Mouse (Mus musculus) limb, embryonic 14.5 days (tissue): ENCODE data around the gene Pced1b. TPM values are rescaled to one million over a fixed set of nuclear protein-coding genes. Genes with fewer than 3 reads are reported as not detected.

ENCODE experiments used
- ATAC-seq: fragments of 200-750 bp; cut with Nextera tagmentation; 2 replicates; pipeline ENCODE4 v1.8.0; 2017; ENCODE audit warnings: low read depth, moderate number of reproducible peaks, moderate TSS enrichment; ENCODE audit not compliant: low FRiP score
- DNase-seq: peaks from one replicate; pipeline ENCODE4 v3.0.0-alpha.2; 2015; ENCODE audit warnings: low spot score
- H3K27ac ChIP-seq: fragments of 300-500 bp; sonication (generic); replicated peaks from 2 replicates; pipeline ENCODE4 v1.5.1; 2014; ENCODE audit warnings: low read depth, mild to moderate bottlenecking, low read length, moderate library complexity, mixed read lengths
- H3K27me3 ChIP-seq: fragments of 300-500 bp; sonication (generic); 2 replicates; pipeline ENCODE4 v1.6.1; 2014; ENCODE audit warnings: low read length, mixed read lengths; ENCODE audit not compliant: control insufficient read depth, insufficient read depth
- H3K36me3 ChIP-seq: fragments of 300-500 bp; sonication (generic); 2 replicates; pipeline ENCODE4 v1.6.1; 2014; ENCODE audit warnings: mild to moderate bottlenecking, low read length, moderate library complexity, mixed read lengths; ENCODE audit not compliant: control insufficient read depth, insufficient read depth
- H3K4me1 ChIP-seq: fragments of 300-500 bp; sonication (generic); 2 replicates; pipeline ENCODE4 v1.6.1; 2014; ENCODE audit warnings: antibody characterized with exemption, low read length, mixed read lengths; ENCODE audit not compliant: control insufficient read depth, insufficient read depth
- H3K4me2 ChIP-seq: fragments of 300-500 bp; sonication (generic); replicated peaks from 2 replicates; pipeline ENCODE4 v1.6.1; 2014; ENCODE audit warnings: low read depth, mild to moderate bottlenecking, low read length, moderate library complexity; ENCODE audit not compliant: severe bottlenecking
- H3K4me3 ChIP-seq: fragments of 300-500 bp; sonication (generic); replicated peaks from 2 replicates; pipeline ENCODE4 v1.5.1; 2014; ENCODE audit warnings: low read length
- H3K9ac ChIP-seq: fragments of 300-500 bp; sonication (generic); 2 replicates; pipeline ENCODE4 v1.6.1; 2014; ENCODE audit warnings: mild to moderate bottlenecking, low read depth, low read length, moderate library complexity; ENCODE audit not compliant: severe bottlenecking
- H3K9me3 ChIP-seq: fragments of 300-500 bp; sonication (generic); 2 replicates; pipeline ENCODE4 v1.6.1; 2016; ENCODE audit warnings: low read length; ENCODE audit not compliant: control insufficient read depth
- POLR2A ChIP-seq: fragments of 200-500 bp; IDR thresholded peaks from 2 replicates; pipeline ENCODE4 v1.8.0; 2012; ENCODE audit warnings: inconsistent platforms, mild to moderate bottlenecking, moderate library complexity, borderline replicate concordance; ENCODE audit not compliant: insufficient read depth, insufficient read length; ENCODE audit errors: extremely low read depth
- WGBS: fragments of 180-500 bp; shearing (Covaris S2); extraction: QIAGEN DNeasy Blood & Tissue Kit; methylation state at CpG from one replicate; pipeline ENCODE4 v1.1.7; 2014; 5-methylcytosine and 5-hydroxymethylcytosine counted together
- polyA plus RNA-seq, 2 experiments: library from polyadenylated mRNA; depleted of rRNA in 1 of 2; stranded (reverse) in 1 of 2; unstranded in 1 of 2; fragments of >200 nt; fragmentation: Nextera tagmentation in 1 of 2; extraction: Ambion mirVana in 1 of 2; gene quantifications; 2 replicates each; pipeline versions ENCODE4 v1.2.1 to v1.2.3; 2012 to 2014

The Pced1b gene
- polyA plus RNA-seq, 2 experiments: 3.8 to 7.9 TPM

DNA sequence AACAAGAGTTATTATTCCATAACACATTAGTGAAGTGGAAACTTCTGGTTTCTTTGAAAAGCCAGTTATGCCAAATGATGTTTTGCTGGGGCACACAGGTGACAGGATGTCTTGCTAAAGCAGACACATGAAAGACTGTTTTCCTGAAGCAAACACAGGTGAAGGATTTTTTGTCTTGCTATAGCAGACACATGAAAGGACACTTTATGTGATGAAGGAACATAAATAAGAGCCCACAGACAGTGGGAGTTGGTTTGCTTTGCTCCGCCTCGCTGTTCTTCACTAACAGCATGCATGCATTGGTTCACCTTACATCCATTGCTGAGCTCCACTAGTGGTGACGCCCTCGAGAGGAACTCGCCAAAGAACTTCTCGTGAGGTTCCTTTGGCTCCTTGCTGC, 154.0 kb downstream of the Pced1b start:
- no peaks in the 10 kb centered on the region for H3K9me3 ChIP-seq
- H3K27me3 ChIP-seq: no peaks in the 10 kb centered on the region
- no peak overlapping the region for H3K27ac ChIP-seq
- no peak overlapping the region for H3K4me2 ChIP-seq
- H3K36me3 ChIP-seq: no peaks in the 10 kb centered on the region
- WGBS: 83% methylated on average over 6 of the region's 6 CpGs
- no peaks in the 10 kb centered on the region for H3K4me1 ChIP-seq
- H3K4me3 ChIP-seq: no peak overlapping the region
- ATAC-seq (no peak), DNase-seq (no peak)
- no peak overlapping the region for H3K9ac ChIP-seq
- TF ChIP-seq POLR2A: no peak

DNA sequence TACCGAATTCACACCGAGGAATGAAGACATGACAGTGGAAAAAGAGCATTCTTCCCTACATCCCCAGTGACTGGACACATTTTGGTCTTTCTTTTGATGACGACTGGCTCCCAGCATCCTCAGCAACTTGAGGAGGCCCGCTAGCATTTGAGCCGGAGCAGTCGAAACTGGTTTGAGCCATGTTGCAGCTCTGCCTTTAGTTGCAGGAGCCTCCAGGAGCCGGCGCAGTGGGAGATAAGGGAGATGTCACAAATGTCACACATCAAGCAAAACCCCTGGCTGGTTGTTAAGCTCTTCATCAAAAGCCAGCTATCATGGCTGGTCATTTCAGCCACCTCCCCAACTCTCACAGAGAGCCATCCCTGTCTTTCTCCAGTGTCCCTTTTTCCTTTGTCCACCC, 157.6 kb downstream of the Pced1b start:
- DNase-seq (no peak), ATAC-seq (no peak)
- WGBS: 85% methylated on average over 8 of the region's 8 CpGs
- Histone ChIP-seq H3K4me3 (no peak overlapping the region), H3K4me2 (no peak overlapping the region), H3K4me1 (no peaks in the 10 kb centered on the region), H3K27me3 (no peaks in the 10 kb centered on the region), H3K36me3 (no peaks in the 10 kb centered on the region), H3K27ac (no peak overlapping the region), H3K9me3 (no peaks in the 10 kb centered on the region), H3K9ac (no peak overlapping the region)
- no peak for TF ChIP-seq POLR2A

DNA sequence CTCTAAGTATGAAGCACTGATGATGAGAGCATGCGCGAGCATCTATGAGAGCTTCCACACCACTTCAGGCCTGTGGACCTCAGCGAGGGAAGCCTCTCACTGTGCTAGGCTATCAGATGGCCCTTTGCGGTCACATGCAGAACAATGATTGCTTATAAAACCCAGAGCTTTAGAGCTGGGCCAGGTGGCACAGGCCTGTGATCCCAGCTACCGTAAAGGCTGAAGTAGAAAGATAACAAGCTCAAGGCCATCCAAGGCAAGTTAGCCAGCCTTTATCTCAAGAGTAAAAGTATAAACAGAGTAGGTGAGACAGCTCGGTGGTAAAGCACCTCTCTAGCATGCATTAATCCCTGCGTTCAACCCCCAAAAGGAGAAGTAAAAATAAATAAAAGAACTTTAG, 158.1 kb downstream of the Pced1b start:
- no peak overlapping the region for H3K4me2 ChIP-seq
- no peak overlapping the region for H3K27ac ChIP-seq
- no peak overlapping the region for H3K9ac ChIP-seq
- H3K27me3 ChIP-seq: no peaks in the 10 kb centered on the region
- 82% methylated on average over 7 of the region's 7 CpGs for WGBS
- DNase-seq (no peak), ATAC-seq (no peak)
- TF ChIP-seq POLR2A: no peak
- no peaks in the 10 kb centered on the region for H3K36me3 ChIP-seq
- H3K4me1 ChIP-seq: no peaks in the 10 kb centered on the region
- no peak overlapping the region for H3K4me3 ChIP-seq
- no peaks in the 10 kb centered on the region for H3K9me3 ChIP-seq

DNA sequence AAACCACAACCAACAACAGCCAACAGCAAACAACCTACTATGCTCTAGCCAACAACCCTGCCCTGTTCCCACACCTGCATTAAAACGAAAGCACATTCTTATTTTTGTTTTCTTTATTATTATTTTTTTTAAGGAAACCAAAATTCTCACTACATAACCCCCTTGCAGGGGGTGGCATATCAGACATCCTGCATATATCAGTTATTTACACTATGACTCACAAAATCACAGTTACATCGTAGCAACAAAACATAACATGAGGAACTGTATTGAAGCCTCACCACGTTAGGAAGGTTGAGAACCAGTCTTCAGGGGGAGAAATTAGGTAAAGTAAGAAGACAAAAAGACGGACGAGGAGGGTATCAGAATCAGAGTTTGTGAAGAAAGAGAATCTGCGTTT, 159.2 kb downstream of the Pced1b start:
- H3K9me3 ChIP-seq: no peaks in the 10 kb centered on the region
- H3K27me3 ChIP-seq: no peaks in the 10 kb centered on the region
- H3K4me2 ChIP-seq: no peak overlapping the region
- H3K36me3 ChIP-seq: no peaks in the 10 kb centered on the region
- DNase-seq (no peak), ATAC-seq (no peak)
- no peak for TF ChIP-seq POLR2A
- H3K4me1 ChIP-seq: no peaks in the 10 kb centered on the region
- H3K4me3 ChIP-seq: no peak overlapping the region
- no peak overlapping the region for H3K9ac ChIP-seq
- 84% methylated on average over 6 of the region's 6 CpGs for WGBS
- H3K27ac ChIP-seq: no peak overlapping the region

DNA sequence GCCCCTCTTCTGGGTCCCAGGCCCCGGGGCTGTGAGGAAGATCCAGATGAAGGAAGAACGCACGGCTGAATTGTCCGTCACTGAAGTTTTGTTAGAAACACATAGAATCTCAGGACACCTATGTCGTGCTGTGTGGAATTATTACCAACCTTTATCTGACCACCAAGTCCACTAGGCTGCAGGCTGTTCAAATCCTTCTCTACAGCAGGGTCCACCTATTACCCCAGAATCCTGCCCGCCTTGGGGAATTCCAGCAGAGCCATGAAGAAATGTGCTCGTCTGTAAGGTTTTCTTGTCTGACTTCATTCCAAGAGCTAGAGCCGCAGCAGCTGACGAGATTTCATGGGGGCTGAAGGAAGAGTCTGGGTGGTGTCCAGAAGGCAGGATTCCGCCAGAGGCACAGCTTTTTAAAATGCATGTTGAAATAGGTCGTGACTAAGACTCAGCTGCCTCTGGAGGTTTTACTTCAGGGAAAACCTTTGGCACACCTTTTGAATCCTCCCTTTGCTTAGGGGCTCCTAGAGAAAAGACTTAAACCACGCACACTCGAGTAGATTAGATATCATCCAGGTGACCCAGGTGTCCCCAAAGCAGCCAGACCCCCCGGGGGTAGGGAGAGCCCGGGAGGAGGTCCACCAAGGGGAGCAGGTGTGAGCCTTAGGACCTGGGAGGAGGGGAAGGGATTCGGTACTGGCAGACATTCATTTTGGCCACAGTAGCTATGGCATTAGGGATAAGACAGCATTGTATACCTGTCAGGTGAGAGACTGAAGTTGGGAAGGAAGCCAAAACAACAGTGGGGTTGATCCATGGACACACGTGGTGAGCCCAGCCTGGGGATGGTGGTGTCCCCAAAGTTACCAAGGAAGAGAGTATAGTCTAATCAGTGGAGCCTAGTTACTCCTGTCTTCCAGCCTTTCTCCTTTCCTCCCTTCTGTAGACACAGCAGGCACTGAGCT, 160.9 kb downstream of the Pced1b start:
- Histone ChIP-seq H3K9ac (no peak overlapping the region), H3K4me2 (no peak overlapping the region), H3K4me1 (no peaks in the 10 kb centered on the region), H3K27me3 (no peaks in the 10 kb centered on the region), H3K4me3 (no peak overlapping the region), H3K27ac (no peak overlapping the region), H3K9me3 (no peaks in the 10 kb centered on the region), H3K36me3 (no peaks in the 10 kb centered on the region)
- DNase-seq (peak; percentile 42), ATAC-seq (no peak)
- TF ChIP-seq POLR2A: no peak
- WGBS: 59% methylated on average over 17 of the region's 17 CpGs
